Mouse (Mus musculus): ENCODE measurements around the gene Lpp.

The Lpp gene

DNA sequence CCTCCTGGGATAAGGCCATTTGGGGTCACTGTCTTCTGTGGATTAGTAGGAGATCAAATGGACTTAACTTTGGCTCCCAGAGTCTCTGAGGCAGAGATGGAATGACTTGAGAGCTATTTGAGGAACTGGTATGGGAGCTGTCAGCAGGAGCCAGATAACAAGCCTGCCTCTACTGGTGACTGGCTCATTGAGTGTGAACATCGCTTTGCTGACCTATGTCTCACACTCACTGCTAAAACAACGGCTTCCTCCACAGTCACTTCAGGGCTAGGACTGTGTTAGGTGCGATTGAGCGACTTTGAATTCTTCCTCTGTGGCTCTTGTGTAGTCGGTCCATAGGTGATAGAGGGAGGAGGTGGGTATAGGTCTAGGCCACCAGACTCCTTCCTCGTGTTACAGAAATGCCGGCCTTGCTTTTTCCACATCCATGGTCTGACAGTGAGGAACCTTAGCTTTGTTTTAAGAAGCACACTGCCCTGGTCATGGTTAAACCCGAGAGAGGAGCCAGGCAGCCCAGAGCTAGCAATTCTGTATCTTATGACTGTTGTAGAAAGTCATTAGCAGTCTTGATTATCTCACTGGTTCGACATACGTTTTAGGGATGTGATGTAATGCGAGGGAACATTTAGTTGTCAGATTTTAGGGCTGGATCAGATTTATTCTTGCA lies 108.5 kb downstream of the Lpp start:
- no peak for DNase-seq (ENCODE audit: low spot score in 2 of 2)

DNA sequence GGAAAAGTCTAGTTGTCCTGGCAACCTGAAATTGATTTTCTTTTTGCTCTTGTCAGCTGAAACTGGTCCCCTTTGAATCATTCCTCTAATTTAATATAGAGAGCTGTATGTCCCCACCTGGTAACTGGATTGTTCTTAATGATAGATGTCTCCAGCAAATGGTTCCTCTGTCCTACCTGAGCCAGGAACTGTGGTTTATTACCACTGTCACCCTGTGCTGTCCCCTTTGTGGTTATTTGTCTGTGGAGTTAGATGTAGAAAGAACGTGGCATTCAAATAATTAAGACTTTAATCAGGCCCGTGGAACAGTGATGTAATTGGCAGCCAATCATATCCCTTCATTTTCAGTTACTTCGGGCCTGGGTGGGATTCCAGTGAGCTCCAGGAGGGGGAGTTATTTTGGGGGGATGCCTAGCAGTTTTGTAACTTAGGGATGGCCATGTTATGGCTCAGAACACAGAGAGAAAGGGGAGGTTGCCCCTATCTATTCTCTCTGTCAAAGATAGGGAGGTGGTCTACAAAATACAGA lies 109.1 kb downstream of the Lpp start:
- DNase-seq (ENCODE audit: low spot score in 2 of 2) = no peak

DNA sequence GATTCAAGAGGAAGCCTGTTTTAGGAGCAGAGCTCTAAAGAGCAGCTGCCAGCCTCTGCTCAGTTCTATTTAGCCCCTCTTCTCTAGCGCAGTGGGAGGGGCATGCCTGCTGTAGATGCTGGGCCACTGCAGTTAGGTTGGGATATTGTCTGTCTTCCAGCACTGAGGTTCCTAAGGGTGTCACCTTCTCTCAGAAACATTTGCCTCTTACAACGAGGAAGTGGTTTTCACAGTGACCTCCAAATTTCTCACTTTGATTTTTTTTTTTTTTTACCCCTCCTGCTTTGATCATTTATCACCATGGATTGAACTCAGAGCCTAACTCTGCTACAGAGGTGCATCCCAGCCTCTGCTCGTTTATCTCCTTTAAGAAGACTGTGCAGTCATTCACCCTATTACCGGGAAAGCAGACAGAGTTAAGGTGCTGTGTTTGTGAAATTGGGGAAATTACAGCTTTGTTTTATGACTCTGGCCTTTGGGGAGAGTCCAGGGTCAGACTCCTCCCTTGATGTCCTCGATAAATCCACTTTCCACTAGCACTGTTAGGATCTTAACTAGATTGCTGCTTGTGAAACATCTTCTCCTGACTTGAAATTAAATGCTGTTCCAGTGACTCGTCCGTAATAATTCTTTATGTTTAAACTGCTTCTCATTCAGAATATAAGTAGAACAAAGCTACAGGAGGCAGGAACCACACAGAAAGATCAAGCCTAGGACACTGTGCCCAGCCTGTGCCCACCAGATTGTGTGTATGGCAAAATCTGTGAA lies 111.7 kb downstream of the Lpp start:
- no peak for DNase-seq (ENCODE audit: low spot score in 2 of 2)

DNA sequence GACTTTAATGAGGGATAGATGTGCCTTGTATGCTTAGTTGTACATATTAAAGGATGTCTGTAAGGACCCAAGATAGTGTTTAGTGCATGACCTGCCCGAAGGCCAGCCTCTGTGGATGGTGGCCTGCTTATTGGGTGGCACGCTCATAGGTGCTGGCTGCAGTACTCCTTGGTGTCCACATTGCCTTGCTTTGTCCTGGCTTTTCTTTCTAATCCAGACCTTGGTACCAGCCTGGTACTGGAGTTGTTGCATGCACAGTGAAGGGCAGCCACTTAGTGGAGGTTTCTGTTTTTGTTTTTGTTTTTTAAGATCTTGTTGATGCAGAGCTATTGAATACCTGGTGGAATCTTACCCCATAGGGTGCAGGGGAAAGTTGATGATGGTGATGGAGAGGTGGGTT lies 112.9 kb downstream of the Lpp start:
- no peak for DNase-seq (ENCODE audit: low spot score in 2 of 2)

DNA sequence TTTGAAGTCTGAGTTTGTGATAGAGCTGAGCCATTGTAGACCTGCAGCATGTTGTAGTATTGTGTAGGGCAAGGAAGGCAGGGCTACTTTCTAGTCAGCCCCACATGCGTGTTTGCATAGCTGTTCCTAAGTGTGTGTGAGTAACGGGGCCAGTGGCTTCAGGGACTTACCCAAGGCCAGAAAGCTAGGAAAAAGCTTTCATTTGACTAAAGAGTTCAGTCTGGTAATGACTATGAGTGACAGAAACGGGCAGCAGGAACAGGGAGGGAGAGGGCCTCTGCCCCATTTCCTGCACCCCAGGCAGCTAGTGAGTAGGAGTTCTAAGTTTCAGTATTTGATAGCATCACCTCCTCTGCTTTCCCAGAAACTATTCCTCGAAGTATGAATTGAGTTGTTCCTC lies 113.4 kb downstream of the Lpp start:
- DNase-seq (ENCODE audit: low spot score in 2 of 2) = no peak

DNA sequence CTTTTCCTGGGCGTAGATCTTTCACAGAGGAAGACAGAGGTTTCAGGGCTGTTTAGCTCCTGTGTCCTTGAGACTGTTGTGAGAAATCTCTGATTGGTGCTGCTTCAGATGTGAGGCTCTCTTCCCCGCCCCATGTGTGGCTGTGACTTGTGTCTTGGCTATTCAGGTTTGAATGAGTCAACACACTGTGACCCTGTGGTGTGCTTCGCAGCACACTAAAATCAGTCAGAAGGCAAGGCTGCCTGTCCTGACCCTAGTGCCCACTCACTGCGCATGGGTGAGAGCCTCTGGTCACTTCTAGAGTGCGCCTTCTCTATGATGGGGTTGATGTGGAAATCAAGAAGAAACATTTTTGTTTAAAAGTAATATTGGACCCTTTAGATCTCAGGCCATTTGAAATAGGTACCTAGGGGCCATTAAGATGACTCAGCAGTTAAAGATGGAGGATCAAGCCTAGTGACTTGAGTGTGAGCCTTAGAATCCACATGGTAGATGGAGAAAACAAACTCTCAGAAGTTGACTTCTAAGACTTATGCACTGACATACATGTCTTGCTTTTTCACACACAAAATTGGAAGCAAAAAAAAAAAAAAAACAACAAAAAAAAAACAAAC lies 114.7 kb downstream of the Lpp start:
- no peak for DNase-seq (ENCODE audit: low spot score in 2 of 2)

DNA sequence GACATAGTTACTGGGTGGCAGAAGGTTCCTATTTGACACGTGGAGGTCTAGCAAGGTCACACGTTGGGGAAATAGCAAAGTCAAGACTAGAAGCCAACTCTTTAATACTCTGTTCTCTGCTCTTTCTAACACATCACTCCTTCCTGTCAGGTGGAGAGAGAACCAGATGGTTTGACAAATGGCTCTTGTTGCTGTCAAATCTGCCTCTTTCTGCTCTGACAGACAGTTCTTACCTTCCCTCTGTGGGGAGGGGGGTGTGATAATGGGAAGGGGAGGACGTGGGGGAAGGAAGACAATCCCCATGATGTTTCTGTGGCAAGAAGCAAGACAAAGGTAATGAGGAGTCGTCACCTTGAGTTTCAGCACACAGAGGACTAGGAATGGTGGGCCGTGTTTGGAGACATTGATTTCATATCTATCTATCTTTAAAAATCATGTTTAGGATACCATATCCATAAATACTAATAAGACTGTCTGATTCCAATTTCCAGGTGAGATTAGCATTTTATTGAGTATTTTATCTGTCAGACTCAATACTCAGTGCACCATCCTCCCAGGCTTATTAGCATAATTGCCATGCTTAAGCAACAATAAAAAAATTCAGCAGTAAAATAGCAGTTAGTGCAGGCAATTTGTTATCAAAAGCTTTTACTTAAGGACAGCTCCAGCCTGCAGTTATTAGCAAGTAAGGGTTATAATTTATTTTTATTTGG lies 115.9 kb downstream of the Lpp start:
- DNase-seq (ENCODE audit: low spot score in 2 of 2) = no peak

DNA sequence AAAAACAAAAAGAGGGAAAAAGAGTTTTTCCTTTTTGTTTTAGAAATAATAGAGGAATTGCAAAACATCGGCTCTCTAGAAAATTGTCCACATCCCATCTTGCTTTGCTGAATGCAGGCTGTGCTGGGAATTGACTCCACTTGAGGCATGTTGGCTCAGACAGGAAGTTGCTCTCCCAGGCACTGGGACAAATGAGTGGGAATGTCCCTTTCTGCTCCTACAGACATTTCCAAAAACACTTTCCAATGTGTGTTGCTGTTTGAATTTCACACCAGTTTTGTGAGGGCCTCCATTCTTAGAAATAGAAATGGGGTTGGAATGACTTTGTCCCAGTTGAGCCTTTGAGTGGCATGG lies 116.5 kb downstream of the Lpp start:
- DNase-seq (ENCODE audit: low spot score in 2 of 2) = no peak

DNA sequence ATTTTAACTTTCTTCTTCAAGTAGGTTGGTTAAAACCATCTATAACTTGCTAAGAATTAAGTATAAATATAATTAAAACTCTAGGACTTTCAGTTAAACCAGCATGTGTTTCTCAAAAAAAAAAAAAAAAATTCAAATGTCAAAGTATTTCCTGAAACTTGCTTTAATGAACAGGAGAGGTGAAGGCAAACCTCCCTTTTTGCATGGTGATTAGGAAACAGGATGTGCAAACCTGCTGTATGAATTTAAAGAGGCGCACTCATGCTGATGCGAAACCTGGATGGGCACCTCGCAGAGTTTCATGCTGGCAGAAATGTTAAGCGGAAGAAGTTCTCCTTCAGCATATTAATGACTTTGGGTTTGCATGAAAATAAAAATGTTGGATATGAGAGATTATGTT lies 119.9 kb downstream of the Lpp start:
- no peak for DNase-seq (ENCODE audit: low spot score in 2 of 2)

DNA sequence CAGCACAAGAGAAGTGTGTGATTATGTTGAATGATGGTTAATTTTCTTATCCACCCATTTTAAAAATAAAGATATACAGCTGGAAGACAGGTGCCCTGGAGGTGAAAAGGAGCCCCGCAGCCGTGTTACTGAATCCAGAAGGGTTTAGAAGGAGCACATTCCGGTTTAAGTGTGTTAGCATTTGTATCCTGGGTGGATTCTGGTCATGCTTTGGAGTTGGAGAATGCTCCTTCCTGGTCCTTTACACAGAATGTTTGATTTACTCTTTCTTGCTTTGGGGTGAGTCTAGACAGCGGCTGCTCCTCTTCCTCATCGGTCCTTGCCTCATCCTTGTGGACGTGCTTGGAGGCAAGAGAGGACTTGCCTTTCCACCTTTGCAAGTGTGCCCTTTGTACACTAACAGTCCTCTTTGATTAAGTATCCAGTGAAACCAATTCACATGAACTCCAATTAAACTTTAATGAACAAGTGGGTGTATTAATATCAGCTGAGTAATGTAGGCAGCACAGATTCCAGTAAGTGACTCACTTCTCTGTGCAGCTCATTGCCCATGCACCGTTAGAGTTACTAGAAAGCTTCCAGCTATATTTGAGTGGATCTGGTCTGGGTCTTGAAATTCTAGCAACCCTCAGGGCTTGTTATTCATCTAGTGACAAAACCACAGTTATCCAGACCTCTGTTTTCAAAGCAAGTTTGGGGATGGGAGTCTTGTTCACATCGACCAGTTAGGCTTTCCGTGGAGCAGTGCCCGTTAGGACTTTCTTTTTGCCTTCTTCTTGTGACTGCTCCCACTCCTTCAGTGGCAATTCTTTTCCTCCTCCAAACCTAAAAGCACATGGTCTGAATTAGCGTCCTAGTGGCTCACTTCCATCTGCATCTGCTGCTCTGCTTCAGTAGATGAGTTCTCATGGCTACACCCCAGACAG lies 121.8 kb downstream of the Lpp start:
- no peak for DNase-seq (ENCODE audit: low spot score in 2 of 2)

DNA sequence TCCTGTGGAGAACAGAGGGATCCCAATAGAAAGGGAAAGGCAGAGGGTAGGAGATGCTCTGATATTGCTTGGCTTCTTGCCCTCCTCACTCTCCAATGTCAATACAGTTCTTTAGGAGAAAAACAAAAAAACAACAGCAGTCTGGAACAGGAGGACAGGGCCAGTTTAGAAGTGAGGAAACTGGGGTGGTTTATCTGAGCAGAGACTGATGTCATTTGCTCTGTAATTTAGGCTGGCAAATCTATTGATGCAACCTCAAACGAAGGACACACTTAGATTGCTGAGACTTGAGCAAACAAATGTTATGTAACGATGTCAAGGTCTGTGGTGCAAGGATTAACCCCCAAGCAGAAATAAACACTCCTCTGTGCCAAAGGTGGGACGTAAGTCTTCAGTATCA lies 123.7 kb downstream of the Lpp start:
- DNase-seq (ENCODE audit: low spot score in 2 of 2) = no peak

DNA sequence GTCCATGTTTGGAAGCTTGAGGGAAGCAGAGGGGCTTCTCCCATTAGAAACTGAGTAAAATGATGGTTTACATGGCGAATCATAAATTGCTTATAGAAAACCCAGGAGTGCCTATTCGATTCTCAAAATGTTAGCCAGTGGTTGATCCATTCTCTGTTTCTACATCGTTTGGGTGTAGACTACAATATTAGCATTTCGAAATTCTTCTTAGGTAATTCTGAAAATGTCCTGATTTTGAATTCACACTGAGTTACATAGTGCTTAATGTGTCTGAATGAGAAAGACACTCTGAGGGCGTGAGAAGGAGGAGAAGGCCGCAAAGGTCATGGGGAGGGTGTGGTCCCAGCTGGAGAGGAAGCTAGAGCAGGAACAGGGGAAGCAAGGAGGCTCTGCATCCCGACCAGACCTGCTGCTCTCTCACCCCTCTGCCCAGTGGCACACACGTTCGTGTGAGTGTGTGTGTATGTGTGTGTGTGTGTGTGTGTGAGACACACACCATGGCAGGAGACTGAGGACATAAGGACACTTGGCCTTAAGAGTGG lies 124.3 kb downstream of the Lpp start:
- no peak for DNase-seq (ENCODE audit: low spot score in 2 of 2)

DNA sequence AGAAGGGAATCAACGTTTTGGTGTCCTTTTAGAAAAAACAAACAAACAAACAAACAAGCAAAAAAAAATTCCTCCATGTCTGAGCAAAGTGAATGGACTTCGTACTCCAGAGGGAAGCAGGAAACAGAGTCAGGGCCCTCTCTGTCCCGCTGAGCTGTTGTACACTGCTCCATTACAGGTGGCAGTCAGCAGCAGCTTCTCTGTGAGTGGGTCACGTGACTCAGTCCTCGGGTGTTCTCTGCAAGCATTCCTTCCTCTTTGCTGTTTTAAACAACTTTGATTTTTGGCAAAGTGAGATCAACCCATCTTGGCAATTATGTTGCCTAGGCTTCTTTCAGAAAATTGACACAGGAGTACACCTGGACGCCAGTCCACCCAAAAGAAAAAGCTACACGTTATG lies 125.5 kb downstream of the Lpp start:
- no peak for DNase-seq (ENCODE audit: low spot score in 2 of 2)

DNA sequence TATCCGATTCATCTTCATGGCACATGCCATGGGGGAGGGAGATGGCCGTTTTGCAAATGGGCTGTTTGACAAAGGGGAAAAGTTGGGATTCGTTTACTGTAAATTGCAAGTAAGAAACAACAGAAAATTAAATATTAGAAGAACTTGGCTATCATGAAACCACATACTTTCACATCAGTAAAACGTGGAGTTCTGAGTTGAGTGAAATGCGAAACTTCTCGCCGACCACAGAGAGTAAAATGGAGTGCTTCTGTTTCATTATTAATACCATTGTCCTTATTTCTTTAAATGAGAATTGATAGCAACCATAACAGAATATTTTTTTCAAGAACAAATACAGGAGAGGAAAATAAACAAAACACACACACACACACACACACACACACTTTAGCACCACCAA lies 133.9 kb downstream of the Lpp start:
- DNase-seq (ENCODE audit: low spot score in 2 of 2) = no peak

DNA sequence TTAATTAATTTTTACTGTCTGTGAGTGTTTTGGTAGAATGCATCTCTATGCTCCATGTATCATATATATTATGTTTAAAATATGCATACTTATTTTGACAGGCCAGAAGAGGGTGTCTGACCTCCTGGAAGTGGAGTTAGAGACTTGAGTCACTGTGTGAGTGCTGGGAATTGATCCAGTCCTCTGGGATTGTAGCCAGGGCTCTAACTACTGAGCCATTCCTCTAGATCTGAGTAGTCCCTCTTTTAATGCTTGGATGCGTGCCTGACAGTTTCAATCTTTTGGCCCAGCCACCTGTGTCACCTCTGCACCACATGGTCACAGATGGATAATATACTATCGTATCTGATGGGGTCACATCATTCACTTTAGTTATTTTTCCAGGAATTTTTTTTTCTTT lies 138.4 kb downstream of the Lpp start:
- DNase-seq (ENCODE audit: low spot score in 2 of 2) = no peak

DNA sequence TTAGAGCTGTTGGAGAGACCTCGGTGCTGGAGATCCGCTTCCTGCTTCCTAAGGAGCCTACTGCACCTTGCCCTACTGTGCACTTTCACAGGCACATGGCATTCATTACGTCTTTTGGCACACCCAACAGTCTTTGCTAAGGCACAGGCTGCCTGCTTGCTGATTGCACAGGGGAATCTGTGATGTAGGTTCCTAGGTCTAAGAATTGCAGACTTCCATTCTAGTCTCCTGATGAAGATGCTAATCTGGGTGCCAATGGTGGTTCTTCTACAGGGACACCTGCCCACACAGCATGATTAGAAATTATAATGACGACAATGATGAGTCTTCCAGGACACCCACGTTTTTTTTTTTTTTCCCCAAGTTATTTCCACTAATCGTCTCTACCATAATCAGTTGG lies 141.9 kb downstream of the Lpp start:
- no peak for DNase-seq (ENCODE audit: low spot score in 2 of 2)

DNA sequence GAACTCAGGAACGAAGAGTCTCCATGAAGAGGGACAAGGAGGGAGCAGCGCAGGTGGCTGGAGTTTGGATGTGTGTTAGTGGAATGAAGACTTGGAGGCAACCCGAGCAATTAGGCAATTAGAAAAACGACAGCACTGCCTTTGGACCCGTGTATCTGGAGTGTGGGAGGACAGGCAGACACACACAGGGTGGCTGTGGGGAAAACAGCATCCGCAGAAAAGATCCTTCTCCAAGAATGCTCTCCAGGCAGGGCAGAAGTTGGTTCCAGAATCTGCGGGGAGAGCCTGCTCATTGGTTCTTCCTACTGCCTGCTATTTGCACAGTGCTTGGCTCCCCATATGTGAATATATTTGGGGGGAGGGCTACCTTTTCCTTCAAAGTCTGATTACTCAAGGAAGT lies 143.0 kb downstream of the Lpp start:
- DNase-seq (ENCODE audit: low spot score in 2 of 2) = no peak

DNA sequence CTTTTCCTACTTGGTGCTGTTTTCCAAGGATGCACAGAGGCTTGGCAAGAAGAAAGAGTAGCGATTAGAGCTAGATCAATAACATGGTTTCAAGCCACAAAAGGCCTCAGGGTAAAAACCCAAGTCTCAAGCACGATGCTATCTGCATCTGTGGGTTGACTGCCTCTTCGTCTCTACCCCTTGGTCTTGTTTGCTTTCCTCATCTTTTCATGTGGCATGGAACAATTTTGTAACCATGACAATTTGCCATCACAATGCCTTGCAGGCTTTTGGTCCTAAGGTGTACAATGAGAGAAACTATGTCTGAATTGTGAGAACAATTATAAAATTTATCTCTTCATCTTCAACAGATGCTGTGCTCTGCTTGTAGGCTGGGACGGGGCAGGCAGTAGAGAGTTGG lies 145.7 kb downstream of the Lpp start:
- DNase-seq (ENCODE audit: low spot score in 2 of 2) = no peak

DNA sequence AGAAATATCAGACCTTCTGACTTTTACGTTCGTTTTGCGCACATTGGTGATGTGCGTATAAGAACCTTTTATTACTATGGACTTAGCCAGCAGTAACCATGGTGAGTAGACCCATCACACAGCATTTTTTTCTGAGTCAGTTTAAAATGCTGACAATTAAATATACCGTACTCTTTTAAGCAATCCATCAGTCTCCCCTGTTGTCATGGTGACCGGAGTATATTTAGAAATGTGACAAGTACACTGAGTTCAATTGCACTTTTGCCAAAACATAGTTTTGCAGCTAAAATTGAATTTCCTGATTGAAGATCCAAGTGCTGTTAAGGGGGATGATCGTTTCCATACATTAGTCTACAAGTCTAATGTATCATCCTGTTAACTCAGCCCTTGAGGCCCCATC lies 149.6 kb downstream of the Lpp start:
- peak in 1 of 2 experiments; percentile 10 for DNase-seq (ENCODE audit: low spot score in 2 of 2)

DNA sequence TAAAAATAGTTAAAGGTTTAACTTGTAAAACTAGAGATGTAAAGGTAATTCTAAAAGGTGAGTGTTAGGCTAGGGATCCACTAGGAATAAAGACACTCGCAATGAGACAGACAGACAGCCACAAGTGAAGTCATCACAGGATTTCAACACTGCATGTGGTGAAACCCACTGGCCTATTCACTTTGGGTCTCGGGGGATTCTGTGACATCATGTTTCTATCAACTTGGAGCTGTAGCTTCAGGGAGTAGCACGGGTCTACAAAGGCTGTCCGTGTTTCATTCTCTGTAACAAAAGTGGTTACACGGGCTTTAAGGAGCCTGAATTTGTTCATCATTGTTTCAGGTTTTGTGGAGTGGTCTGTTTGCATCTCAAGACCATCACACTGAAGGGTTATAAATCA lies 152.1 kb downstream of the Lpp start:
- no peak for DNase-seq (ENCODE audit: low spot score in 2 of 2)

DNA sequence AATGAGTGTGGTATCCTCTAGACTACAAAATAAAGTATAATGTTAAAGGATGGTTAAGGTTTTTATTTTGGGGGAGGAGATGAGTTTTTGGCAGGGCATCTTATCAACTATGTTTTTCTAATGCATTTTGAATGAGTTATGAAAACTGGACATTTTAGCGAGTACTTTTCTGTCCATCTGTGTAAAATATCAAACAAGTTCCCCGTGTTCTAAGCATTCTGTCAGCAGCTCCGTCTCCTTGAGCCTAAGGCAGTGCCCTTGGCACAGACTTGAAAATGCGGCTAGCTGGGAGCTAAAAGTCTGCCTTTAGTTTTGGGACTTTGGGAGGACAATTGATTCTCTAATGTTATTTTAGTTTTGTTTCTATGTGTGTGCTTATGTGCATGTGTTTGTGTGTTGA lies 165.2 kb downstream of the Lpp start:
- no peak for DNase-seq (ENCODE audit: low spot score in 2 of 2)

Measured in frontal cortex, postnatal 10 days (tissue).